Mouse (Mus musculus): ENCODE data around the gene Srebf2.

The Srebf2 gene

DNA sequence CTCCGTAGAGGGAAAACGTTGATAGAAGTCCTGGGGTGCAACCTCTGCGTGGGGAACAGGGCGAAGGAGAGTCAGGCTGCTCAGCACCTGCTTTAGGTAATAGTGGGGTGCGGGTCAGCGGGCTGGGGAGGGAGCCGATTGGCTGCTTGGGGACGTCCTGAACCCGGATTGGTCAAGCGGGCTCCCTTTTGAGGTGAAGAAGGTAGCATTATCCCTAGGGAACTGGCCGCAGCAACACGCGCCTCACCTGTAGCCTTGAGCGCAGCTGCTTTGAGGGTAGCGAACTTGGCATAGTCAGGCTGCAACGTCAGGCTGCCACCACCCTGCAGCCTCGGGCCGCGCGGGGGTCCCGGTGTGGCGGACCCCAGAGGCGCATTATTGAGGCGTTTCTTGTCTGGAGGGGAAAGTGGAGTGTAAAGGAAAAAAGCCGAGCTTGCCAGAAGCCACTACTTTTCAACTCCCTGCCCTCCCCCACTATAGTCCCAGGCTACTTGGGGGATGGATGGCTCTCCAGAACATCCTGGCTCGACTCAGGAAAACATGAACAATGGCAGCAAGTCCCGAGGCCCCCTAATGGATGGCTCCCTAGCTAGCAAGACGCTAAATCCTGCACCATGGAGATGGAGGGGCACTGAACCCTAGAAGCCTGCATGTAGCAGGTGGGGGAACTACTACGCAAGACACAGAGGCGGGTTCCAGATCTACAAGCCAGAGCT, 60.7 kb downstream of the Srebf2 start:
- DNase-seq (ENCODE audit: low spot score), result no peak

DNA sequence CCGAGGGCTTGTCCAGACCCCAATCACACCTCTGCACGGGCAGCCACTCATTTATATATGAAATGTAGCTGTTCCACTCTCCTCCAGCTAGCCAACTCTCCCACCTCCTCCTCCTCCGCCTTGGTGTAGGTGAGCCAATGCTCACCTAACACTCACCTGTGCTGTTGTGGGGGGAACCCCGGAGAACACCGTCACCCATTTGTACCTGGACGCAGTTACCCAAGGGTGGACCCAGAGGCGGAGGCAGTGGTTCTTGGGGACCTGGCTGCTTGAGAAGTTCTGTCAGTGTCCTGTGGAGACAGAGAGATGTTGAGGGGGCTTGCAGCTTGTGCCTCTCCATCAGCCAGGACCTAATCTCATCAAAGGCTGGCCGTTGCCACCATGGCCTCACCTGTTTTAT, 61.3 kb downstream of the Srebf2 start:
- no peak for DNase-seq (ENCODE audit: low spot score)

DNA sequence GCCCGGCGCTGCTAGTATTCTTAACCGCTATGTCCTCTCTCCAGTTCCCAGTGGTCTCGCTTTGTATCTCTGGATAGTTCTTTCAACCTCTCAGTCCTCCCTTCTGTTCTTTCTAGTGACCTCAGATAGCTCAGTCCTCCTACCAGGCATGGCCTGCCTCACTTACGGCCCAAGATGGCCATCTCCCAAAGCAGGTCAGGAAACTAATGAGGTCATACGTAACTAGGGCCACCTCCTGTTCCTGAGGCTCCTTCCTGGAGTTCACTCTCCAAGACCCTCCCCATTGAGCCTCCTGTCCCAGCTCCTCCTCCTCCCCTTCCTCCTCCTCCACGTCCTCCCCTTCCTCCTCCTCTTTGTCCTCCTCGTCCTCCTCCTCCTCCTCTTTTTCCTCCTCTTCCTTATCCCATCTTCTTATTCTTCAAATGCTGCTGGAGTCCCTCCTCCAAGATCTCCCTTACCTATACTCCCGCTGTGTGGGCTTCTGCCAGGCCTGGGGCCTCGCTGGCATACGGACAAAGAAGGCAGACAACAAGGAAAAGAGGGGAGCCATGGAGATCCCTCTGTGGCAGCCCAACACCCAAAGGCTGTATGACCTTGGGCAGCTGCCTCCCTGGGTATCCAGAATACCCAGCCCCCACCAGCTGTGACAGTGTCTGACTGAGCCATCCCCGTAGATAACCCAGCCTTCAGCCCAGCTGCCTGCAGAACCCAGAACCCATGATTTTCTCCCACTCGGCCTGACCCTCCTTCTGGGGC, 62.5 kb downstream of the Srebf2 start:
- no peak for DNase-seq (ENCODE audit: low spot score)

DNA sequence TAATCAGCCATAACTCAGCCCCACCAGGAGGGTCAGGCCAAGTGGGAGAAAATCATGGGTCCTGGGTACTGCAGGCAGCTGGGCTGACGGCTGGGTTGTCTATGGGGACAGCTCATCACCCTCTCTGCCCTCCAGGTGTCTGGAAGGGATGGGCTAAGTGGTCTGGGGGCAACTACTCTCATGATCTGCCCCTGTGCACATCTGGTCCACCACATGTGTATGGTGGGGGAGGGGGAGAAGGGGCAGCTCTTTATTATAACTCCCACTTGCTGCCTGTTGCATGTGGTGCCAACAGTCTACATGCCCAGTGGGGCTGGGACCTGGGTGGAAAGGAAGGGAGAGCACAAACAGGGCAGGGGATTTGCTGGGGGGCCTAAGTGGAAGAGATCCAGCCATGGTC, 63.8 kb downstream of the Srebf2 start:
- no peak for DNase-seq (ENCODE audit: low spot score)

DNA sequence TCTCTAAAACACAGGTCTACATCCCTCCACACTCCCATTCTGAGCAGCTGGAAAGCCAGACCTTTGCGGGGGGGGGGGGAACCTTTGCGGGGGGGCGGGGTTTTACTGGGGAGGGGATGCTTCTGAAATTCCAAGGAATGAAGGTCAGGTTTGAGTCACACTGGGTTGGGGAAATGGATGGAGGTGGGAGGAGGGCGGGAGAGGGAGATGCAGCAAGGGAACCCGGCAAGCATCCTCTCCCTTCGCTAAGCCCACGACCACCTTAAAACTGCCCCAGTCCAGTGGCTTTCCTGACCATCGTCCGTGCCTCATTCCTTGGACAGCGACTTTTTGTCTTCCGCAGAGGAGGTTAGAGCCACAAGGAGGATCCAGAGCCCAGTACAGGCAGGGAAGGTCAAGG, 64.3 kb downstream of the Srebf2 start:
- DNase-seq (ENCODE audit: low spot score), result no peak

DNA sequence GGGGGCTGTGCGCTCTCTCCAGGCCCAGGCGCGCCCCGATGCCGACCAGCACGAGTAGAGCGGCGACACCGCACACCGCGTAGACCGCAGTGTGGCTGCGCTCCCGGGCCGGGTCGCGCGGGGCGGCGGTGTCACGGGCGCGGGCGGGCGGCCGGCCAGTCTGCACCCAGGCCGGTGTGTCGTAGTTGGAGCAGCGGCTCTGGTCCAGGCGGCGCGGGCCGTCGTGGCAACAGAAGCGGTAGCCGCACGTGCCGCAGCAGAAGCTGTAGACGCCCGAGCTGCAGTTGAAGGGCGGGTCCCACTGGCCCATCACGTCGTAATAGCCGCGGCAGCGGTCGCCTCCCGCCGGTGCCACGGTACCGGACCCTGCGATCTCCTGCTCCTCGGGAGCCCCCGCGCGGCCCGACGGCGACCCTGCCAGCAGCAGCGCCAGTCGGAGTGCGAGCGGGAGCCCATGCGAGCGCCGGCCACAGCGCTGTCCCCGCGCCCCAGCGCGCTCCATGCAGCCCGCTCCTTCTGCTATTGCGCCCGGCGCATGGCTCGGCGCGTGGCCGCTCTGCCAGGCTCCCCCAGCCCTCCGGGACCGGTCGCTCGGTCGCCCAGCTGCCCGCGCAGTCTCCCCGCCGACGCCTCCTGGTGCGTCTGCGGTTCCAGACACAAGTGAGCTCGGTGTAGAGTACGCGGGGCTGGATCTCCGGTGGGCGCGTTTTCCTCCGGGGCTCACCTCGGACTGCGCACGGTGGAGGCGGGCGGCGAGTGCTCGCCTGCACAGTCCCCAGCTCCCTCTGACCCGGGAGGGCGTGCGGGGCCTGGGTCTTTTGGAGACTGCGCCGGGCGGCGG, 65.2 kb downstream of the Srebf2 start:
- no peak for DNase-seq (ENCODE audit: low spot score)

DNA sequence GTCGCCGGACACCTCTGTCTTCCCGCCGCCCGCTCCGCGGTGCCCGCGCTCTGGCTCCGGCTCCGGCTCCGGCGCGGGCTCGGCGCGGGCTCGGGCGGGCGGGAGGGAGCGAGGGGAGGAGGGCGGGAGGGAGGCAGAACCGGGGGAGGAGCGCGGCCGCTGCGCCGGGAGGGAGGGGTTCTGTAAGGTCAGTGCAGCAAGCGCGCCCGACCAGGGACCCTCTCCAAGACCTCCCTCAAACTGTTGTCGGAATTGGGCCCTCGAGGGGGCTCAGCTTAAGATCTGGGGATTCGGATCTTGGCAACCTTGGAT, 65.7 kb downstream of the Srebf2 start, which contains the start of gene Shisa8:
TSS of gene Shisa8 (minus strand) at position 64 of the 312 bp plus-strand sequence.
- DNase-seq (ENCODE audit: low spot score), result no peak

DNA sequence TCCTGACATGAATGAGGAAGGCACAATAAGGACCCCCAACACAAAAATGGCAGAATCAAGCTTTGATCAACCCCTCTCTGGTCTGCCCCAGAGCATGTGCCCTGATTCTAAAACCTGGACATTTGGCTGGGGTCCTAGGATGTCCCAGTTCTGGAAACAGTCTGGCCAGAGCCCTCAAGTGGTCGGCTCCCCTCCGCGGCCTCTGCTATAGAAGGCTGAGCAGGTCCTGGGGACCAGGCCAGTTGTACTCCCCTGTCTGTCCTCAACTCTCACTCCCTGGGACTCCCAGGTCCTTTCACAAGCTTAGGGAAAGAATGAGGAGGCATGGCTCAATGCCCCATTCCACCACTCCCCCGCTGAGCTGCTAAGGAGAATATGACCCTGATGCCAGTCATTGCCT, 66.2 kb downstream of the Srebf2 start:
- DNase-seq (ENCODE audit: low spot score), result no peak

DNA sequence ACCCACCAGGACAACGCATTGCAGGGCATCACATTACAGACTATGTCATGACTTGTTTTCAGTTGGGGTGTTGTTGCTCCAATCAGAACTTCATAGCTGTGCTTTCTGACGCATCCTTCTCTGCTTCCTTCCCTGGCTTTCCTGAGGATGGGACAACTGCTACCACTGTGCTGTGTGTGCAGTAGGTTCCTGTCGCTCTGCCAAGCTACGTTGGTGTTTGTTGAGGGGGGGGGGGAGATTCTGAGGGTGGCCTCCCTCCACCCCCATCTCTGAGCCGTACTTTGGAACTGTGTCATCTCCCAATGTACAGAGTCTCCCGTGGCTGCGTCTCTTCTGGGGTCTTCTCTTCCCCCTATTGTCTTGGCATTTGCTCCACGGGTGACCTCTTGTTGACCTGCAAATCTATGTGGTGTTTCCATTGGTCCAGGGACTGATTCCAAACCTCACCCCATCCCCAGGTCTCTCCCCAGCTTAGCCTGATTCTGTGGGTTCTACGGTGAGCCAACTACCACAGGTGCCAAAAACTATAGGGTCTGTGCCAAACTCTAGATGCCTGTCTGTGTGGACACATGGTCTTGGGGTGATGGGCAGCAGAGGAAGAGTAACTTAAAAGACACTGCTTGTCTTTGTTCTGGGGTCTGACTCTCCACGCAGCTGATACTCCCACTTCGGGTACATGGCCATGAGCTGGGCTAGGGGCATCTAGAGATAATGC, 68.5 kb downstream of the Srebf2 start:
- no peak for DNase-seq (ENCODE audit: low spot score)

DNA sequence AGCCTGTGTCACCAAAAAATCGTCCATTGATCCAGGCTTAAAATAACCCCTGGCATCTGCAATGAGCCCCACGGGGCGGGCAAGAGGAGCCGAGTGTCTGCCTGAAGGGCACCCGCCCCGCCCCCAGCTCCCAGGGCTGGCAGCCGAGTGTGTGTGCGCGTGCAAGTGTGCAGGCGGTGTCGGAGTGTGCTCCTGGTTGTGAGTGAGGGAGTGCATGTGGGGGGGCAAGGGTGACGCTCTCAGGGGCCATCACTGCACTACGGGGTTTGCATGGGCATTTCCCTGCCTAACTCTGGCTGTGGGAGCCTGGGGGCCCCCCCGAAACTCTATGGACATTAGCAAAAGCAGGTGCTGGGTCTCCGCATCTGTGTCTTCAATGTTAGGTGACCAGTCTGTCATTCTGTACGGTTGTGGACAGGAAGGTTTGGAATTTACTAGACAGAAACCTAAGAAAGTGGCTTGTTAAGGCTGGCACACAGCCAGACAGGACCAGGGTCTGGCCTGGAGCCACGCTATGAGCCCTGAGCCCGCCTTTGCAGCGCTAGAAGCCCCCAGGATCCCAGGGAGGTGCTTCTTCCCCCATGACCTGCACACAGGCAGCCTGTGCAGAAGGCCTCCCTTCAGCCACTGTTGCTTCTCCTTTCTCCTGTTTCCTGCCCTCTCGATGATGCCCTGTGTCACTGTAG, 69.3 kb downstream of the Srebf2 start:
- no peak for DNase-seq (ENCODE audit: low spot score)

DNA sequence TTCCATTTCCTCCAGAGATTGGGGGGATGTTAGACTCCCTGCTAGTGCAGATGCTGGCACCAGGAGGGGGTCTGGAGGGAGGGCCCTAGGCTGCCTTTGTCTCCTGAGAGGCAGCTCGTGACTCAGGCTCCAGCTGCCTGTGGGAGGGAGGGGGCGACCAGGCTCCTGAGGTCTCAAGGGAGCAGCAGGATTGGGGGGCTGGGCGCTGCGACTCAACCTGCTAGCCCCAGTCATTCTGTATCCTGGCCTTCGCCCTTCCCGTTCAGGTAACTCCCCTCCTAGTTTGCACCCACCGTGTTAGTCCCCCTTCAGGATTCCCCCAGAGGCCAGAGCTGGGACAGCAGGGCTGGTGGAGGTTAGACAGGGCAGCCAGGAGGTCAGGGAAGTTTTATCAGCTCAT, 70.1 kb downstream of the Srebf2 start:
- DNase-seq (ENCODE audit: low spot score), result no peak

DNA sequence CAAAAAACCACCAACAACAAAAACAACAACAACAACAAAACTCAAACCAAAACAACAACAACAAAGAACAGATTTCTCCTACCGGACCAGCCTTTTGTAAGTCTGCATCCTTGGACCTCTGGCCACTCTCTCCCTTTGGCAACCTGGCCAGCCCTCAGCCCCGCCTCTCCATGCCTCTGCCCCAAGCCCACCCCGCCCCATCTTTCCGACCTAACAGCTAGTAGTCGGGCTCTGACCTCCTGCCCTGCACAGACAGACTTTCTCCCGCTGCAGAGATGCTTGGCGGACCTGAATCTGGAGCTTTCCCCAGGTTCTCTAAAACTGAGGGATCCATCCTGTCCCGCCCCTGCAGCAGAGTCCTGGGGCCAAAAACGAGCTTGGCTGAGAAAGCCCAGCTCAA, 71.0 kb downstream of the Srebf2 start:
- DNase-seq (ENCODE audit: low spot score), result no peak

DNA sequence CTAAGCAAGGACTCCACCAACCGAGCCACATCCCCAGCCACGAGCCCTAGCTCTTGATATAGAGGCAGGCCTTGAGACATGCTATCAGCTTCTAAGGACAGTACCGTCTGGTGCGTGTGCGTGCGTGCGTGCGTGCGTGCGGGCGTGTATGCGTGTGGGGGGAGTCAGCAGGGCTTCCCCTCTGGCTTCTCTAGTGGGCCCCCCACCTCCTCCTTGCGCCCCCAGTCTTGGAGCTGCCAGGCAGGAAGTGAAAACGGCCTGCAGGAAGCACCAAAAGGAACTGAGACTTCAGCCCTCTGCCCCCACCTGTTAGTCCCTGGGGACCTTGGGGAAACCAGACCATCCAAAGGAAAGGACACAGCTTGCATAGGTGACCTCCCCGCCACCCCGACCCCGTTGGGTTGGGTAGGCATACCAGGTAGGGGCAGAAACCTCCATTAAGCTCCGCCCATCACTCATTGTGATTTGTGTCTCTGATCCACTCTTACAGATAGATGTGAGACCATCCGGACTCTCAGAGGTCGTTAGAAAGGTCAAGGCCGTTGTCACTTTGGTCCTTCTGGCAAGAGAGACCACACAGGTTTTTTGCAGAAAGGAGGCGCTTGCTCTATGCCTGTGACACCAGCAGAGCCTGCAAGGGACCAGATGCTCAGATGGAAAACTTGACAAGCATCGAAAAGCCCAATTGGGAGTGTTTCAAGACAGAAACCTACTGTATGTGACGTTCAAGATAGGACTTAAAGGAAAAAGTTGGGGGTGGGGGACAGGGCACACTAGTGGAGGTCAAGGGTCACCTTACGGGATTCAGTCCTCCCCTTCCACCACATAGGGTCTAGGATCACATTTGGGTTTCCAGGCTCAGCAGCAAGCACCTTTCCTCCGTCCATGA, 72.0 kb downstream of the Srebf2 start:
- no peak for DNase-seq (ENCODE audit: low spot score)

DNA sequence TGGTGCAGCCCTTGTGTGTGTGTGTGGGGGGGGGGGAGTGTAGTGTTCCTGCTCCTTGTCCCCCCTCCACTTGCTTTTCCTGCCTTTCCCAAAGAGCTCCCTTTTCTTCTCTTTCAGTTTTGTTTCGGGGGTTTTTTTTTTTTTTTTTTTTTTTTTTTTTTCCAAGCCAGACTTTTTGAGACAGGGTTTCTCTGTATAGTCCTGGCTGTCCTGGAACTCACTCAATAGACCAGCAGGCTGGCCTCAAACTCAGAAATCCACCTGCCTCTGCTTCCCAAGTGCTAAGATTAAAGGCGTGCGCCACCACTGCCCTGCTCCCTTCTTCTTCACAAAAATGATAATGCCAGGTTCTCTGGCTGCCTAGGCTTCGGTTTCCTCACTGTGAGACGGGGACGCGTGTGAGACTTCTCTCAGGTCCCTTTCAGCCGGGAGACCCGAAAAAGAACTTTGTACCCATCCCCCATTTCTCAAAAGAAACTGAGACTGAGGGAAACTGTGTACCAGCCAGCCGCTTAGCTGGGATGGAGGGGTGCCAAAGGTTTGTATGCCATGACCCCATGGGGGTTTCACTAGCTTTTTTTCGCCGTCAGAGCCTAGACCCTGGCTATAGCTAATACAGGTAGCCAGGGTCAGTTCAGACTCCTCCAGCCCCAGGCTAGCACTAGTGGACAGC, 73.2 kb downstream of the Srebf2 start:
- DNase-seq (ENCODE audit: low spot score), result no peak

DNA sequence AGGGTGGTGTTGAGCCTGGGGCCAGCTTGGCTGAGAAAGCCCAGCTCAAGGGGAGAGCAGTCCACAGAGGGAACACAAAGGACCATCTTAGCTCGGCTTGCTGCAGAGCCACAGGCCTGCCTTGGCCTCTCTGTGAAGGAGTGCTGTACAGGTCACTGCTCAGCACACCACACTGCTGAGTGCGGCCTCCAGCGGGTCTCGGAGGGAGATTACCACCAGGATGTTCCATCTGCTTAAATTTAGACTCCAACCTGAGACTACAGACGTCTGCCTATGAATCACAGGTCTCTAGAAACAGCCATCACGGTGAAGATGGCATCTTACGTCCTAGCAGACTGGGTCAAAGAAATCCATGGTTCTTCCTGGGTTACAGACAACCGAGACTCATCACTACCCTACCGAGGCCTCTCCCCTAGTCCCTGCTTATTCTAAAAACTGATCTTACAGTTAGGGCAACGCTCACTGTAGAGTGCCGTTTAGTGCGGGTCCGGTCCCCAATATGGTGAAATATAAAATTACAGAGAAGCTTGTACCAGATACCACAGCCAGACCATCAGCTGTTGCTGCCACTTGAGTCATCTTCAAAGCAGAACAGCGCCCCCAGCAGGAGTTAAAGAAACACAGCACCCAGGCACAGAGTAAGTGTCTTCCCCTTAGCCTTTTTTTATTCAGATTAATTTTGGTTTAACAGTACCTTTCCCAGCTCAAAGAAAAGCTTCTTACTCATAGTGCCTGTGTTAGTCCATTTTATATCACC, 74.3 kb downstream of the Srebf2 start:
- DNase-seq (ENCODE audit: low spot score), result no peak

DNA sequence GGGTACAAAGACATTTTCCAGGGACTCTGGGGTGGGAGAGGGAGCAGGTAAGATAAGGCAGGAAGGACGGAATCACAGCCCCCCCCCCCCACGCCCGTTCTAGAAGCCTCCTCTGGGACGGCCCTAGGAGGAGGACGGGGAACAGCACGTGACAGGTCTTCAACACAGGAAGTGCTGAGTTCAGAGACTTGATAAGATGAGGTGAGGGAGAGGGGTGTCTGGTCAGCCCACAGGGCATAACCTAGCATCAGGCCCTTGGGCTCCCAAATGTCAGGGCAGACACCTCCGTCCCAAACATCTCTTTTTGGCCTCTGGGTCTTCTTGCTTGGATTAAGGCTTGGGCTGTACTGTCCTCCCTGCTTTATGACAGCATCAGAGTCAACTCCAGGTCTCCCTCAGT, 76.3 kb downstream of the Srebf2 start:
- no peak for DNase-seq (ENCODE audit: low spot score)

DNA sequence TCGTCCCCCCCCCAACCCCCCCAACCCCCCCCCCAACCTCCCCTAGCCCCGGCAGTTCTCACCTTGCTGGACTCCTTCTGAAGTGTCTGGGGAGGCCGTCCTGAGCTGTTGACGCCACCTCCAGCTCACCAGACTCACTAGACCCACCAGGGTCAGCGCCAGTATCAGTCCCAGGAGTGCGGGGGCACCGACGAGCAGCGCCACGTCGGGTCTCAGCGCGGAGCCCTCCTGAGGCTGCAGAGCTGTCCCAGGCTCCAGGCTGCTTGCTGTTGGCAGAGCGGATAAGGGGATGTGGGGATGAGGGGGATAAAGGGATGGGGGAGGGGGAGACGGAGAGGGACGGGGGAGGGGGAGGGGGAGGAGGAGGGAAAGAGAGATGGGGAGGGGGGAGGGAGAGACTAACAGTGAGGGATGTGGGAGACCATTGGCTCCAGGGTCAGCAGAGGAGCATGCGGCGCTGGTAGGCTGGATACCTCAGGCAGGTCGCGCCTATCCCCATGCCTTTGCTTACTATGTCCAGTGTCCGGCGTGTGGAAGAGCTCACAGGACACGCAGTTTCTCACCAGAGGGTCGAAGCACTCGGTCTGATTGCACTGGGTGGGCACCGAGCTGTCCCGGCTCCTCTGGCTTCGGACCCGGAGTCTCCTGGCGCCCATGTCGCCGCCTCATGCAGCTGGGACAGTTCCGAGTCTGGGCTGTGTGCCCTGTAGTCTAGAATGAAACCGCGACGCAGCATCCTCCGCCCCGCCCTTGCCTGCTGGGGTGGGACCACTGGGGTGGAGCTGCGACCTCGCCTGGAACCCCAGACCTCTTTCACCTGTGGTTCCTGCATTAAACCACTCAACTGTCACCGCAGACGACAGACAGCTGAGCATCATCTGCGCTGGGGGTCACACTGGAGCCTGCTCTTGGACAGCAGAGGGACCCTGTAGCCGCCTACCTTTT, 76.9 kb downstream of the Srebf2 start, which contains the start of gene Tnfrsf13c:
TSS of gene Tnfrsf13c (minus strand) at position 713 of the 945 bp plus-strand sequence.
- no peak for DNase-seq (ENCODE audit: low spot score)

DNA sequence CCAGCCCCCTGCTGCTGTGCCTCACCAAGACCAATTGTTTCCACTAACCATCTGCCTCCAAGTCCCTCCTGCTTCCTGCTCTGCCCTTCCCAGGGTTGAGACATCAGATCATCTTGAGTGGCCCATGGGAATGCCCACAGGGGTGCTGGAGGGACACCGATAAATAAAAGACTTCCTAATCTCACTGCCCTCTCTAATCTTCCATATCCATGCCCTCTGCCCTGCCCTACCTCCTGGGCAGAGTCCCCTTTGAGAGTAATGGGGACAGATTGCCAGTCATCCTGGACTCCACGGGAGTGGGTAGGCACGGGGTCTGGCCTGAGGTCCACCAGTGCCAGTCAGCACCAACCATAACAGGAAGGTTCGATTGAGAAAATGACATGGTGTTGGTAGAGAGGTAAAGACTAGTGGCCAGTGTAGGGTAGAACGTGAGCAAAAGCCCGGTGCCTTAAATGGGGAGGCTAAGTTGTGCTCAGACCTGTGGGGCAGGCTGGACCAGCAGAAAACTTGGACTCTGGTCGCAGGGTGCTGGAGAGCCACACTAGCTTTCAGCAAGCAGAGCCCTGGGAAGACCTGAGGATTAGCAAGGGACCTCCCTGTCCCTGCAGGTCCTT, 77.7 kb downstream of the Srebf2 start:
- DNase-seq (ENCODE audit: low spot score), result no peak
